Mouse (Mus musculus) heart, postnatal 10 days (tissue): Measurements from ENCODE around the gene Trpv3. TPM values are rescaled to one million over a fixed set of nuclear protein-coding genes. Genes with fewer than 3 reads are reported as not detected.
"Not testable (repeated sequence)": the region's sequence is repeated elsewhere in the genome, so short reads cannot be mapped to it uniquely, and the experiment has no call there.

Experiments used
- DNase-seq, 2 experiments: peaks; one replicate each; pipeline ENCODE4 v3.0.0; 2021
- intact Hi-C: fragments of 180-260 bp; cut with DNase I; formaldehyde crosslinking; loops from one replicate; pipeline ENCODE4 v1.15.1; 2025
- total RNA-seq, 2 experiments: library from RNA; stranded (reverse); gene quantifications; 2 replicates each; pipeline ENCODE4 v1.2.3; 2021

Trpv3 gene
- total RNA-seq, 2 experiments from 2014 or later = 0.05 to 0.20 TPM

GRCm38 (mm10) chr11:73283926-73284325 is 16.7 kb downstream of the Trpv3 start:
- no peak for DNase-seq
- intact Hi-C loops = loop anchor here (5.0 to 10.0 kb wide), 2 partner anchors 212 to 1091 kb away; no protein-coding TSS in a partner anchor

- intact Hi-C loops = loop anchor here (5.0 to 10.0 kb wide), 2 partner anchors 212 to 1090 kb away; no protein-coding TSS in a partner anchor
- DNase-seq = no peak
Observed at GRCm38 (mm10) chr11:73284351-73284750, 17.2 kb downstream of the Trpv3 start.

- DNase-seq = no peak
- intact Hi-C loops = loop anchor here (10.0 kb wide), 1 partner anchor 1085 kb away; no protein-coding TSS in a partner anchor
Observed at GRCm38 (mm10) chr11:73289621-73290020, 22.4 kb downstream of the Trpv3 start.

GRCm38 (mm10) chr11:73303123-73303522 is 35.9 kb downstream of the Trpv3 start:
- intact Hi-C loops = no loop called here
- DNase-seq = no peak

GRCm38 (mm10) chr11:73315961-73316360 is 48.8 kb downstream of the Trpv3 start:
- intact Hi-C loops = no loop called here
- DNase-seq = no peak

GRCm38 (mm10) chr11:73318581-73318980 is 51.4 kb downstream of the Trpv3 start:
- intact Hi-C loops, DNase-seq: not testable (repeated sequence)

GRCm38 (mm10) chr11:73321064-73321463 is 53.9 kb downstream of the Trpv3 start:
- DNase-seq, intact Hi-C loops: not testable (repeated sequence)

GRCm38 (mm10) chr11:73323906-73324830 is 57.0 kb downstream of the Trpv3 start:
- no peak for DNase-seq
- intact Hi-C loops = no loop called here

GRCm38 (mm10) chr11:73326485-73326886 is 59.3 kb downstream of the Trpv3 start:
- DNase-seq = peak in 1 of 2 experiments; percentile 6
- intact Hi-C loops = no loop called here

- intact Hi-C loops = no loop called here
- DNase-seq = no peak
Observed at GRCm38 (mm10) chr11:73327361-73327760, 60.2 kb downstream of the Trpv3 start.

GRCm38 (mm10) chr11:73329442-73329841 is 62.3 kb downstream of the Trpv3 start, which contains the start of the genes Aspa, Gm49340 and Spata22:
Gene Aspa (minus strand): TSS chr11:73329596.
Gene Gm49340 (plus strand): TSS chr11:73329741.
Gene Spata22 (plus strand): TSS chr11:73329741.
- intact Hi-C loops = no loop called here

GRCm38 (mm10) chr11:73333357-73333756 is 66.2 kb downstream of the Trpv3 start:
- no peak for DNase-seq
- intact Hi-C loops = no loop called here

More at GRCm38 (mm10) chr11:73329442-73329841, 62.3 kb downstream of the Trpv3 start, which contains the start of the genes Aspa, Gm49340 and Spata22:
- no peak for DNase-seq

GRCm38 (mm10) chr11:73336919-73337318 is 69.7 kb downstream of the Trpv3 start:
- intact Hi-C loops = no loop called here
- no peak for DNase-seq

Other genes starting within 250 kb of the Trpv3 start
- 1 to 10 TPM; 1.1 to 2.0 TPM for gene Camkk1, start 248.4 kb upstream of the Trpv3 start, total RNA-seq
- 1 to 10 TPM; 9.0 TPM for gene Ncbp3, start 219.6 kb upstream of the Trpv3 start, total RNA-seq
- under 1 TPM in 1 of 2 experiments, not detected in 1; 0.07 TPM for gene Itgae, start 176.8 kb upstream of the Trpv3 start, total RNA-seq
- gene Haspin, start 129.1 kb upstream of the Trpv3 start, total RNA-seq = 1 to 10 TPM; 2.4 TPM
- gene P2rx5, start 107.0 kb upstream of the Trpv3 start, total RNA-seq = 1 to 10 TPM; 7.4 to 8.1 TPM
- 10 to 100 TPM; 71.4 to 82.7 TPM for gene Emc6, start 90.4 kb upstream of the Trpv3 start, total RNA-seq
- gene Tax1bp3, start 90.3 kb upstream of the Trpv3 start, total RNA-seq = 100 to 1,000 TPM in 1 of 2 experiments, 10 to 100 TPM in 1; 89.1 to 105 TPM
- 10 to 100 TPM; 11.7 to 13.9 TPM for gene Ctns, start 68.3 kb upstream of the Trpv3 start, total RNA-seq
- 1 to 10 TPM; 1.5 to 2.0 TPM for gene Shpk, start 67.9 kb upstream of the Trpv3 start, total RNA-seq
- gene Trpv1, start 33.1 kb upstream of the Trpv3 start, total RNA-seq = not detected
- gene Aspa, start 62.2 kb downstream of the Trpv3 start, total RNA-seq = 1 to 10 TPM in 1 of 2 experiments, under 1 TPM in 1; 0.72 to 3.3 TPM
- not detected for gene Gm49340, start 62.4 kb downstream of the Trpv3 start, total RNA-seq
- not detected for gene Spata22, start 62.4 kb downstream of the Trpv3 start, total RNA-seq
- gene Olfr20, start 83.4 kb downstream of the Trpv3 start, total RNA-seq = not detected
- not detected for gene Olfr376, start 103.9 kb downstream of the Trpv3 start, total RNA-seq
- not detected for gene Olfr1, start 132.2 kb downstream of the Trpv3 start, total RNA-seq
- gene Olfr378, start 161.1 kb downstream of the Trpv3 start, total RNA-seq = not detected
- not detected for gene Olfr380, start 190.1 kb downstream of the Trpv3 start, total RNA-seq
- not detected for gene Olfr381, start 224.2 kb downstream of the Trpv3 start, total RNA-seq
- gene Olfr382, start 249.8 kb downstream of the Trpv3 start, total RNA-seq = not detected